Mouse (Mus musculus) urinary bladder, adult 18-20 months (tissue): Measurements from ENCODE around the gene Abcb11.

Source experiments
- DNase-seq, 2 experiments: peaks; one replicate each; pipeline ENCODE4 v3.0.0; 2022; ENCODE audit warnings: low spot score in 2 of 2, mixed read lengths in 2 of 2

The Abcb11 gene

GRCm38 (mm10) chr2:69188732-69189131 is 153.7 kb downstream of the Abcb11 start:
- no peak for DNase-seq
